Mouse (Mus musculus): ENCODE measurements around the gene Myo6. TPM values are rescaled to one million over a fixed set of nuclear protein-coding genes. Genes with fewer than 3 reads are reported as not detected.

The Myo6 gene
- total and polyA plus RNA-seq, 3 experiments = 1.2 to 1.6 TPM; not detected in 1

DNA sequence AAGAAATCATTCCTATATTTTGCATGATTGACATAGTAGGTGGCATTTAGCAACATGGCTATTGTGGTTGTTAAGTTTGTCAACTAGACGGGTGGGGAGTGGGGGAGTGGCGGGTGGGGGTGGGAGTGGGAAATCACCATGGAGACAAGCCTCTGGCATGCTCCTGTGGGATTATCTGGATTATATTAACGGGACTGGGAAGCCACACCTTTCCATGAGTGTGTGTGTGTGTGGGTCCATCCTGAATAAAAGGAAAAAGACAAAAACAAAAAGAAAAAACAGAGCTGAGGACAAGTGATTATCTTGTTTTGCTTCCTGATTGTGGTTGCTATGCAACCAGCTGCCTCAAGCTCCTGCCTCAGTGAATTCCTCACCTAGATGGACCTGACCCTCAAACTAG lies 20.9 kb downstream of the Myo6 start:
- 0 out of 4 replicates have a peak, but pooled peaks cover 0 to 2% of the 10 kb centered on the region in 2 experiments for H3K27me3 ChIP-seq (ENCODE audit: control insufficient read depth in 1 of 2, insufficient read depth in 2 of 2, low read length in 2 of 2)
- H3K9me3 ChIP-seq (replicated peaks; ENCODE audit: insufficient read depth, low read length) = no peaks in the 10 kb centered on the region
- no peak overlapping the region for H3K4me3 ChIP-seq (ENCODE audit: control insufficient read depth in 1 of 2, insufficient read depth in 1 of 2, low read depth in 2 of 2, low read length in 2 of 2)
- H3K9ac ChIP-seq (ENCODE audit: control insufficient read depth, low read depth, low read length, poor library complexity, severe bottlenecking) = no peak overlapping the region
- H3K36me3 ChIP-seq (ENCODE audit: control insufficient read depth in 1 of 2, insufficient read depth in 2 of 2, low read length in 2 of 2) = no peaks in the 10 kb centered on the region
- DNase-seq (ENCODE audit: low read depth, low spot score) = no peak
- no peak overlapping the region for H3K27ac ChIP-seq (ENCODE audit: control insufficient read depth, low read depth, low read length)
- no peaks in the 10 kb centered on the region for H3K79me2 ChIP-seq (ENCODE audit: control insufficient read depth, insufficient read depth, low read length, poor library complexity)
- TF ChIP-seq USF1 (IDR thresholded peaks at IDR 0.05; ENCODE audit: low read depth, low read length) = no peak
- TF ChIP-seq ZC3H11A (IDR thresholded peaks at IDR 0.05; ENCODE audit: low read depth, low read length) = no peak
- no peak for TF ChIP-seq JUND (IDR thresholded peaks at IDR 0.05; ENCODE audit: low read depth, low read length)
- no peak for TF ChIP-seq GABPA (IDR thresholded peaks at IDR 0.05; ENCODE audit: low read depth, low read length)
- TF ChIP-seq MAX (IDR thresholded peaks at IDR 0.05; ENCODE audit: low read length) = no peak
- TF ChIP-seq TAL1 (IDR thresholded peaks at IDR 0.05; ENCODE audit: low read length) = no peak
- TF ChIP-seq SMC3 (IDR thresholded peaks at IDR 0.05; ENCODE audit: low read depth, low read length) = no peak
- TF ChIP-seq POLR2AphosphoS2 (IDR thresholded peaks at IDR 0.05; ENCODE audit: low read length) = no peak
- TF ChIP-seq HCFC1 (IDR thresholded peaks at IDR 0.05; ENCODE audit: low read depth, low read length) = no peak
- TF ChIP-seq BHLHE40 (IDR thresholded peaks at IDR 0.05; ENCODE audit: borderline replicate concordance, low read depth, low read length) = no peak
- TF ChIP-seq UBTF (IDR thresholded peaks at IDR 0.05; ENCODE audit: borderline replicate concordance, insufficient read depth, low read depth, low read length) = no peak
- TF ChIP-seq SIN3A (IDR thresholded peaks at IDR 0.05; ENCODE audit: low read length) = no peak
- no peak for TF ChIP-seq NELFE (IDR thresholded peaks at IDR 0.05; ENCODE audit: low read depth, low read length)
- TF ChIP-seq CHD2 (IDR thresholded peaks at IDR 0.05; ENCODE audit: low read length) = no peak
- no peak for TF ChIP-seq E2F4 (IDR thresholded peaks at IDR 0.05; ENCODE audit: borderline replicate concordance, low read depth, low read length)
- TF ChIP-seq ELF1 (IDR thresholded peaks at IDR 0.05; ENCODE audit: low read depth, low read length) = no peak
- no peak for TF ChIP-seq MXI1 (IDR thresholded peaks at IDR 0.05; ENCODE audit: low read depth, low read length)
- no peak for TF ChIP-seq MYC (IDR thresholded peaks at IDR 0.05; ENCODE audit: low read depth, low read length)
- no peak for TF ChIP-seq ZMIZ1 (IDR thresholded peaks at IDR 0.05; ENCODE audit: low read depth, low read length)
- H3K4me1 ChIP-seq (ENCODE audit: control insufficient read depth in 1 of 2, insufficient read depth in 2 of 2, low read length in 2 of 2) = no peaks in the 10 kb centered on the region

DNA sequence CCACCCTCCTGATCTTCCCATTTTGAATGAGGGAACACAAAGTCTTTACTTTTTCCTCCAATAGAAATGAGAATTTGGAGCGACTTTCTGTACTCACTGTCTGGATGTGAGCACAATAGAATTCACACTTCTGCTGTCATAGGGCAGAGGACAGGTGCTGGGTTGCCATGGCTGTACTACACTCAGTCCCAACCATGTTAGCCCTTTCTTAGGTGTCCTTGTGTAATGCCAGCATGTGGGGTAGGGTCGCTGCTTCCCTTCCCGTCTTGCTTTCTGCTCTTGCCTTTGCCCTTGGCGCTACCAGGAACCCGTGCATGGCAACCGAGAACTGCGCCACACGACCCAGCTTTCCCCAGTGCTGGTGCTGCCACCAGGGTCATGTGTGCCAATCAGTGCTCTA lies 21.9 kb downstream of the Myo6 start:
- no peak for TF ChIP-seq HCFC1 (IDR thresholded peaks at IDR 0.05; ENCODE audit: low read depth, low read length)
- no peak for TF ChIP-seq CHD2 (IDR thresholded peaks at IDR 0.05; ENCODE audit: low read length)
- no peak for TF ChIP-seq RCOR1 (IDR thresholded peaks at IDR 0.05; ENCODE audit: low read depth, low read length)
- no peak for TF ChIP-seq RAD21 (IDR thresholded peaks at IDR 0.05; ENCODE audit: low read depth, low read length)
- TF ChIP-seq POLR2AphosphoS5 (IDR thresholded peaks at IDR 0.05; ENCODE audit: borderline replicate concordance, low read depth, low read length) = no peak
- TF ChIP-seq MXI1 (IDR thresholded peaks at IDR 0.05; ENCODE audit: low read depth, low read length) = no peak
- TF ChIP-seq TAL1 (IDR thresholded peaks at IDR 0.05; ENCODE audit: low read length) = no peak
- TF ChIP-seq E2F4 (IDR thresholded peaks at IDR 0.05; ENCODE audit: borderline replicate concordance, low read depth, low read length) = no peak
- Histone ChIP-seq H3K36me3 (ENCODE audit: control insufficient read depth in 1 of 2, insufficient read depth in 2 of 2, low read length in 2 of 2) (no peaks in the 10 kb centered on the region), H3K27me3 (ENCODE audit: control insufficient read depth in 1 of 2, insufficient read depth in 2 of 2, low read length in 2 of 2) (0 out of 4 replicates have a peak, but pooled peaks cover 0 to 2% of the 10 kb centered on the region in 2 experiments), H3K27ac (ENCODE audit: control insufficient read depth, low read depth, low read length) (no peak overlapping the region), H3K9ac (ENCODE audit: control insufficient read depth, low read depth, low read length, poor library complexity, severe bottlenecking) (no peak overlapping the region), H3K9me3 (replicated peaks; ENCODE audit: insufficient read depth, low read length) (no peaks in the 10 kb centered on the region), H3K4me3 (ENCODE audit: control insufficient read depth in 1 of 2, insufficient read depth in 1 of 2, low read depth in 2 of 2, low read length in 2 of 2) (no peak overlapping the region), H3K4me1 (ENCODE audit: control insufficient read depth in 1 of 2, insufficient read depth in 2 of 2, low read length in 2 of 2) (no peaks in the 10 kb centered on the region), H3K79me2 (ENCODE audit: control insufficient read depth, insufficient read depth, low read length, poor library complexity) (no peaks in the 10 kb centered on the region)
- DNase-seq (ENCODE audit: low read depth, low spot score) = no peak

All from MEL (cell line).